Mouse (Mus musculus) heart, embryonic 15.5 days (tissue): ENCODE data around the gene Aldh3b3. TPM values are rescaled to one million over a fixed set of nuclear protein-coding genes. Genes with fewer than 3 reads are reported as not detected.

Experiments
- ATAC-seq: fragments of 200-750 bp; cut with Nextera tagmentation; replicated peaks from 2 replicates; pipeline ENCODE4 v1.8.0; 2017; ENCODE audit warnings: low read depth, moderate TSS enrichment; ENCODE audit not compliant: insufficient number of reproducible peaks, insufficient read depth, low FRiP score
- H3K27ac ChIP-seq: fragments of 300-500 bp; sonication (generic); 2 replicates; pipeline ENCODE4 v1.5.1; 2015; ENCODE audit warnings: mild to moderate bottlenecking, inconsistent platforms
- H3K27me3 ChIP-seq: fragments of 300-500 bp; sonication (generic); 2 replicates; pipeline ENCODE4 v1.6.1; 2015; ENCODE audit warnings: inconsistent platforms
- H3K36me3 ChIP-seq: fragments of 300-500 bp; sonication (generic); 2 replicates; pipeline ENCODE4 v1.6.1; 2015; ENCODE audit warnings: mild to moderate bottlenecking, inconsistent platforms
- H3K4me1 ChIP-seq: fragments of 300-500 bp; sonication (generic); replicated peaks from 2 replicates; pipeline ENCODE4 v1.6.1; 2015; ENCODE audit warnings: inconsistent platforms
- H3K4me2 ChIP-seq: fragments of 300-500 bp; sonication (generic); 2 replicates; pipeline ENCODE4 v1.6.1; 2015; ENCODE audit warnings: inconsistent platforms, mild to moderate bottlenecking, moderate library complexity
- H3K4me3 ChIP-seq: fragments of 300-500 bp; sonication (generic); 2 replicates; pipeline ENCODE4 v1.5.1; 2015; ENCODE audit warnings: mild to moderate bottlenecking, inconsistent platforms
- H3K9ac ChIP-seq: fragments of 300-500 bp; sonication (generic); 2 replicates; pipeline ENCODE4 v1.6.1; 2015; ENCODE audit warnings: mild to moderate bottlenecking, inconsistent platforms
- H3K9me3 ChIP-seq: fragments of 300-500 bp; sonication (generic); replicated peaks from 2 replicates; pipeline ENCODE4 v1.6.1; 2016; ENCODE audit warnings: inconsistent platforms
- WGBS: fragments of 180-500 bp; shearing (Covaris S2); methylation state at CpG from one replicate; pipeline ENCODE4 v1.1.7; 2015; ENCODE audit warnings: mixed read lengths; 5-methylcytosine and 5-hydroxymethylcytosine counted together
- polyA plus RNA-seq: library from polyadenylated mRNA; unstranded; fragments of >200 nt; fragmentation: Nextera tagmentation; extraction: Ambion mirVana; gene quantifications from 2 replicates; pipeline ENCODE4 v1.2.1, GENCODE M21; 2015

Gene Aldh3b3
- polyA plus RNA-seq, 1 experiment from 2014 or later = not detected

- Histone ChIP-seq H3K4me2 (no peak overlapping the region), H3K9ac (no peak overlapping the region), H3K4me3 (no peak overlapping the region), H3K36me3 (no peaks in the 10 kb centered on the region), H3K9me3 (no peaks in the 10 kb centered on the region), H3K27ac (no peak overlapping the region), H3K27me3 (peaks cover 6% of the 10 kb centered on the region; the same call in 1 of the 2 replicates), H3K4me1 (peaks cover 8% of the 10 kb centered on the region)
- 15% methylated on average over 4 of the region's 4 CpGs for WGBS
- peak; percentile 44 for ATAC-seq
These were observed 21.9 kb downstream of the Aldh3b3 start for GRCm38 (mm10) chr19:3980309-3980708.

DNA sequence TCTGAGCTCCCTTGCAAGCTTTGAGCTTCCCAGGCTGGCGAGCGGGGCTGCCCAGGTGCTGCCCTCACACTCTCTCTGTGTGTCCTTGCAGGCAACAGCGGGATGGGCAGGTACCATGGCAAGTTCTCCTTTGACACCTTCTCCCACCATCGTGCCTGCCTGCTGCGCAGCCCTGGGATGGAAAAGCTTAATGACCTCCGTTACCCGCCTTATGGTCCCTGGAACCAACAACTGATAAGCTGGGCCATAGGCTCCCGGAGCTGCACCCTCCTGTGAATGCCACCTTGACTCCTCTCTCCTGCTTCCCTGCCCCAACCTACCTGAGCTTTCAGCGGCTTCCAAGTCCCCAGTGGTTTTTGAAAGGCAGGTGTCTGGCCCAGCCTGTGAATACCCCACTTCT is 22.5 kb downstream of the Aldh3b3 start:
- H3K27me3 ChIP-seq = peaks cover 6% of the 10 kb centered on the region; the same call in 1 of the 2 replicates
- WGBS = 66% methylated on average over 9 of the region's 9 CpGs
- ATAC-seq = no peak
- no peak overlapping the region for H3K4me2 ChIP-seq
- no peaks in the 10 kb centered on the region for H3K36me3 ChIP-seq
- no peak overlapping the region for H3K9ac ChIP-seq
- H3K4me1 ChIP-seq = peaks cover 14% of the 10 kb centered on the region
- H3K9me3 ChIP-seq = no peaks in the 10 kb centered on the region
- no peak overlapping the region for H3K27ac ChIP-seq
- H3K4me3 ChIP-seq = no peak overlapping the region

DNA sequence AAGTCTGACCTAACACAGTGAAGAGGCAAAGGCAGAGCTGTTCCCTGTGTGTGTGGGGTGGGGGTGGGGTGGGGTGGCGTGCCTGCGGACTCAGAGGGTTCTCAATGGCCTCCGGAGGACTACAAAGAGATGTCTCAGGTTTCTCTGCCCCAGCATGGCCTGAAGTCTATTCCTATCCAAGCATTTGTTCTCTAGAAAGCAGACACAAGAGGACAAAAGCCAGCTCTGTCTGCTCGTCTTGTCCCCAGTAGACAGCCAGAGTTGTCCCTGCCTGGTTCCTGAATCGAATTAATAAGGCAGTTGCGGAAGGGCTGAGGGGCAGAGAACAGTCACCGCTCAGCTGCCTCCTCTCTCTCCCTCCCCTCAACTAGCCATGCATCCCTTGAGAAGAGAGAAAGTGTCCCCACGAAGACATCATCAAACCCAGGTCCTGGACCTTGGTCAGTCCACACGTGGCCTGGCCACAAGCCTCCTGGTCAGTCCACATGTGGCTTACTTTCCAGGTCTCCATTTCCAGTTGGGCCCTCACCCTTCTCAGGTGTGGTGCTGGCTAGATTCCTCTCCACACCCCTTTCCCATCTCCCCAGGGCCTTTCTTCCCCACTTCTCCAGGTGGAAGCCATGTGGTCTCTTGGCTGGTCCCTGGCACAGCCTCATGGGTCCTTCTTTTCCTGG is 25.2 kb downstream of the Aldh3b3 start:
- Histone ChIP-seq H3K9me3 (no peaks in the 10 kb centered on the region), H3K4me2 (no peak overlapping the region), H3K36me3 (no peaks in the 10 kb centered on the region), H3K4me1 (peaks cover 27% of the 10 kb centered on the region), H3K9ac (no peak overlapping the region), H3K4me3 (no peak overlapping the region), H3K27me3 (peaks cover 6% of the 10 kb centered on the region; the same call in 1 of the 2 replicates), H3K27ac (no peak overlapping the region)
- 54% methylated on average over 9 of the region's 9 CpGs for WGBS
- ATAC-seq = no peak

DNA sequence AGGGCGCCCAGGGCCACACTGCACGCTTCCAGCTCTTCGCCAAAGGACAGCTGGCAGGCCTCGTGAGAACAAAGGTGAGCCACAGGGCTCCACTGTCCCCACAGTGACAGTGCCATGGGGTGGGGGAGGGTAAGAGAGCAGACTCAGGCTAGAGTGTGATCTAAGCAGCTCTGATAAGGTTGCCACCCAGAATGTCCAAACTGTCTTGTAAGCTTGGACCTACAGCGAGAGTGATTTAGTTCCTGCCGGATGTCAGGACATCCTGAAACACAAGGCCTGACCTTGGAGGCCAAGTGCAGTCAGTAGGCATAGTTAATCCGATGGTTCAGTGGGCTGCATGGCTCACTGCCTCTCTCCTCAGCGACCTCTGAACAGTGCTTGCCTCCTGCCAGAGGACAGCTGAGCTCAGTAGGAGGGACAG is 26.8 kb downstream of the Aldh3b3 start:
- H3K36me3 ChIP-seq = no peaks in the 10 kb centered on the region
- peaks cover 6% of the 10 kb centered on the region; the same call in 1 of the 2 replicates for H3K27me3 ChIP-seq
- H3K9me3 ChIP-seq = no peaks in the 10 kb centered on the region
- H3K4me1 ChIP-seq = peaks cover 27% of the 10 kb centered on the region
- H3K27ac ChIP-seq = peak overlapping the region; percentile 64
- H3K9ac ChIP-seq = no peak overlapping the region
- 29% methylated on average over 8 of the region's 8 CpGs for WGBS
- ATAC-seq = no peak
- H3K4me3 ChIP-seq = no peak overlapping the region
- 0 out of 2 replicates have a peak overlapping the region, but pooled peaks have one; percentile 8 for H3K4me2 ChIP-seq

DNA sequence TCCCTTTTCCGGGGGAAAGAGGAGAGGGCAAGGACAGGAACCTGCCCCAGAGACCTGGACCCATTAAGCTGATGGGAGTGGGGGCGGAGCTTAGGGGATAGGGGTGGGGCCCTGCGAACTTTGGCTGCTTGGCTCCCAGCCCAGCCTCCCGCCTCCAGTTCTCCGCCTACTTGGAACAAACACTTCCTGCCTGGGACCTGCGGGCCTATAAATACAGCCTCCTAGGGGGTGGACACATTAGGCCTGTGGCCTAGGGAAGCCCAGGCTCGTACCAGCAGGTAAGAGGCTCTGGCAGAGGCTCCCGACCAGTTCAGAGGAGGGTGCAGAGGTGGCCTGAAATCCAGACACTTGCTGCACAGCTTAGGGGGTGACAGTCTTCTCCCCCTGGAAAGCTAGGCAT is 27.9 kb downstream of the Aldh3b3 start, which contains the start of gene Acy3:
Gene Acy3, plus strand, starts transcription at position 237 of the 400 bp plus-strand sequence.
- WGBS = 16% methylated on average over 8 of the region's 8 CpGs
- peak; percentile 81 for ATAC-seq

DNA sequence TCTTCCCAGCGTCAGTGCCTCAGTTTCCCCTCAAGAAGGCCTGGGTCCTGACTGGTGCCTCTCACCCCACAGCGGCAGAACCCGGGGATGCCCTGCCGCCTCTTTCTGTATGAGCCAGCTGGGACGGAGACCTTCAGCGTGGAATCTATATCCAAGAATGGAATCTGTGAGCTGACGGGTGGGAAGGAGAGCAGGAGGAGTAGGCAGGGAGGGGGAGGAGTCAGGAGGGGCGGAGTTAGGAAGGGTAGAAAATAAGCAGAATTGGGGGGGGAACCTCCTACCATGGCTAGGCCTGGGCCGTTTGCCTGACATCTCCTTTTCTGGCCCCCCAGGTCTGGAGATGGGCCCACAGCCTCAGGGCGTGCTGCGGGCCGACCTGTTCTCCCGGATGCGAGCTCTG is 29.6 kb downstream of the Aldh3b3 start:
- peaks cover 27% of the 10 kb centered on the region for H3K4me1 ChIP-seq
- 86% methylated on average over 14 of the region's 14 CpGs for WGBS

More for the DNA sequence above, 27.9 kb downstream of the Aldh3b3 start, which contains the start of gene Acy3:
- H3K27ac ChIP-seq = peak within 1 kb of the TSS; percentile 64
- no peaks in the 10 kb centered on the region for H3K9me3 ChIP-seq
- H3K36me3 ChIP-seq = no peaks in the 10 kb centered on the region
- peak within 1 kb of the TSS; percentile 3; the same call in 1 of the 2 replicates for H3K4me3 ChIP-seq
- H3K4me2 ChIP-seq = peak within 1 kb of the TSS; percentile 43
- H3K4me1 ChIP-seq = peaks cover 27% of the 10 kb centered on the region
- H3K27me3 ChIP-seq = no peaks in the 10 kb centered on the region
- peak within 1 kb of the TSS; percentile 39; the same call in 1 of the 2 replicates for H3K9ac ChIP-seq

DNA sequence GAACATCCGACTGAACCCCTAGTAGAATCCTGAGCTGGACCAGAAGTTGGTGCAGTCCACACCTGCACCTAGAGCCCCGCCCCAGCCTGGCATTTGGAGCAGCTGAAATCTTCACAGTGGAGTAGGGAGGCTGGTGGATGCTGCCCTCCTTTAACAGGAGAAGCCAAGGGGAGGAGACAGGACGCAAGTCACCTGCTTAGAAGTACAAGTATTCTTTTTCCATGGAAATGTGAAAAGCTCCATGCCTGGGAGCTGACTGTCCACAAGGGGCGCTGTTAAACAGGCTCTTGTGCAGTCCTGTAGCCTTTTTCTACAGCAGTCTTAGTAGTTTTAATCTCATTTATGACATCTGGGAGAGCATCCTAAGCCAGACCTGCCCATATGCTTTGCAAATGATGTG is 30.3 kb downstream of the Aldh3b3 start:
- ATAC-seq = no peak
- Histone ChIP-seq H3K4me3 (no peak overlapping the region), H3K4me1 (peaks cover 27% of the 10 kb centered on the region), H3K9ac (no peak overlapping the region), H3K9me3 (no peaks in the 10 kb centered on the region), H3K4me2 (no peak overlapping the region), H3K27ac (no peak overlapping the region), H3K36me3 (no peaks in the 10 kb centered on the region), H3K27me3 (peaks cover 10% of the 10 kb centered on the region; the same call in 1 of the 2 replicates)
- WGBS = 87% methylated on average over 4 of the region's 4 CpGs

More for the DNA sequence above, 29.6 kb downstream of the Aldh3b3 start:
- ATAC-seq = no peak
- no peak overlapping the region for H3K27ac ChIP-seq
- H3K27me3 ChIP-seq = peaks cover 8% of the 10 kb centered on the region; the same call in 1 of the 2 replicates
- no peaks in the 10 kb centered on the region for H3K36me3 ChIP-seq
- no peaks in the 10 kb centered on the region for H3K9me3 ChIP-seq
- H3K9ac ChIP-seq = no peak overlapping the region
- no peak overlapping the region for H3K4me3 ChIP-seq
- no peak overlapping the region for H3K4me2 ChIP-seq

GRCm38 (mm10) chr19:3990804-3991203 is 32.4 kb downstream of the Aldh3b3 start:
- ATAC-seq = no peak
- 47% methylated on average over 6 of the region's 6 CpGs for WGBS

GRCm38 (mm10) chr19:3991562-3991961 is 33.1 kb downstream of the Aldh3b3 start:
- Histone ChIP-seq H3K4me3 (no peak overlapping the region), H3K9ac (no peak overlapping the region), H3K9me3 (no peaks in the 10 kb centered on the region), H3K27ac (no peak overlapping the region), H3K4me1 (peaks cover 6% of the 10 kb centered on the region), H3K36me3 (no peaks in the 10 kb centered on the region), H3K27me3 (peaks cover 10% of the 10 kb centered on the region; the same call in 1 of the 2 replicates), H3K4me2 (no peak overlapping the region)
- 97% methylated on average over 3 of the region's 3 CpGs for WGBS
- no peak for ATAC-seq

More at GRCm38 (mm10) chr19:3990804-3991203, 32.4 kb downstream of the Aldh3b3 start:
- Histone ChIP-seq H3K4me1 (peaks cover 14% of the 10 kb centered on the region), H3K27me3 (peaks cover 10% of the 10 kb centered on the region; the same call in 1 of the 2 replicates), H3K9ac (no peak overlapping the region), H3K4me2 (no peak overlapping the region), H3K4me3 (no peak overlapping the region), H3K27ac (no peak overlapping the region), H3K9me3 (no peaks in the 10 kb centered on the region), H3K36me3 (no peaks in the 10 kb centered on the region)

- H3K36me3 ChIP-seq = no peaks in the 10 kb centered on the region
- peaks cover 10% of the 10 kb centered on the region; the same call in 1 of the 2 replicates for H3K27me3 ChIP-seq
- peaks cover 2% of the 10 kb centered on the region for H3K4me1 ChIP-seq
- H3K4me3 ChIP-seq = no peak overlapping the region
- H3K4me2 ChIP-seq = no peak overlapping the region
- H3K27ac ChIP-seq = no peak overlapping the region
- no peak for ATAC-seq
- H3K9ac ChIP-seq = no peak overlapping the region
- 80% methylated on average over 3 of the region's 3 CpGs for WGBS
- H3K9me3 ChIP-seq = no peaks in the 10 kb centered on the region
These were observed 33.5 kb downstream of the Aldh3b3 start for GRCm38 (mm10) chr19:3991966-3992365.

- no peaks in the 10 kb centered on the region for H3K9me3 ChIP-seq
- WGBS = 62% methylated on average over 5 of the region's 5 CpGs
These were observed 34.0 kb downstream of the Aldh3b3 start, which contains the start of gene Tbx10 for GRCm38 (mm10) chr19:3992416-3992815. TSS of gene Tbx10 (plus strand) at chr19:3992752.

More at GRCm38 (mm10) chr19:3992416-3992815, 34.0 kb downstream of the Aldh3b3 start, which contains the start of gene Tbx10:
- H3K4me1 ChIP-seq = no peaks in the 10 kb centered on the region
- peaks cover 10% of the 10 kb centered on the region; the same call in 1 of the 2 replicates for H3K27me3 ChIP-seq
- no peaks in the 10 kb centered on the region for H3K36me3 ChIP-seq
- H3K9ac ChIP-seq = no peak within 1 kb of the TSS
- ATAC-seq = no peak
- no peak within 1 kb of the TSS for H3K4me2 ChIP-seq
- H3K4me3 ChIP-seq = no peak within 1 kb of the TSS
- H3K27ac ChIP-seq = no peak within 1 kb of the TSS
